In the genomic region with DNA sequence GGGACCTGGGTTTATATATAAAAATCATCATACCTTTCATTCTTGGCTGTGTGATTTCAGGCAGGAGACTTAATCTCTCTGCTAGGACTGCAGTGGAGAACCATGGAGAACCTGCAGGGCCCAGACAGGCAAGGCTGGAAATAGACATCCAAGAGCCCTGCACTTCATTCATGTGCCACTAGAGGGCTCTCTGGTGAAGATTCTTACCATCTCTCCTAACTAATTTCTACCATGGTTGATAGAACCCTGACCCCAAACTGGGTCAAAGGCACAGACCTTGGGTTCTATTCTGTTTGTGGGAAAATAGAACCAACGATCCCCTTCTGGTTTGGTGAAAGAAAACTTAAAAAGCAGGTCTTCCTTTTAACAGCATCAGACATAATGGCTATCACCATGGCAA, we compare ENCODE assay signal across 11 mouse cellular contexts. TPM values are rescaled to one million over a fixed set of nuclear protein-coding genes. Genes with fewer than 3 reads are reported as not detected.
DNase-seq lines count a peak whose midpoint lies in the region; ATAC-seq lines count a peak whose summit lies in the region.
"Had no signal": no experiment of that assay in that cellular context is flagged by ENCODE, and none has a peak within 500 bp of the region (broad histone marks: within the 10 kb centered on the region; RNA-seq: fewer than 3 reads in every experiment).

No protein-coding gene starts in this region.

- no peak overlapping the region for H3K9ac ChIP-seq in forebrain, embryonic 11.5 days (ENCODE audit: low read length)
- H3K9ac ChIP-seq: heart, embryonic 13.5 days had no signal

- H3K36me3 ChIP-seq in forebrain, embryonic 11.5 days (ENCODE audit: control insufficient read depth, insufficient read depth, low read length): no peaks in the 10 kb centered on the region
- H3K36me3 ChIP-seq: heart, embryonic 13.5 days had no signal

- ATAC-seq in forebrain, embryonic 11.5 days (replicated peaks; ENCODE audit: low FRiP score): no peak; the same call in 1 of the 2 replicates

- no peaks in the 10 kb centered on the region for H3K9me3 ChIP-seq in forebrain, embryonic 11.5 days (ENCODE audit: control insufficient read depth, low read length)
- H3K9me3 ChIP-seq: heart, embryonic 13.5 days had no signal

- no peak overlapping the region for H3K27ac ChIP-seq in forebrain, embryonic 11.5 days (ENCODE audit: low read depth, low read length)
- H3K27ac ChIP-seq: heart, embryonic 13.5 days had no signal

- H3K4me1 ChIP-seq in forebrain, embryonic 11.5 days (replicated peaks; ENCODE audit: control insufficient read depth, insufficient read depth, low read length): no peaks in the 10 kb centered on the region; the same call in 1 of the 2 replicates
- H3K4me1 ChIP-seq: heart, embryonic 13.5 days had no signal

- peak; percentile 70 for DNase-seq in adrenal gland, adult 2 months
- no peak for DNase-seq in adrenal gland, postnatal 4 days (ENCODE audit: low spot score in 2 of 2)
- peak; percentile 73 for DNase-seq in 416B (ENCODE audit: low read depth)
- peak; percentile 88 for DNase-seq in brain, adult 2 months (ENCODE audit: low read depth, low spot score)
- DNase-seq in forebrain, embryonic 11.5 days (ENCODE audit: low spot score): peak; percentile 76
- peak; percentile 85 for DNase-seq in kidney, postnatal 10 days
- DNase-seq in lung, postnatal 14 days: peak; percentile 79
- peak; percentile 67 to 81 for DNase-seq in spleen, postnatal 10 days (ENCODE audit: low spot score in 2 of 2)

- no peak overlapping the region for H3K4me3 ChIP-seq in forebrain, embryonic 11.5 days (ENCODE audit: low read depth, low read length)
- H3K4me3 ChIP-seq: heart, embryonic 13.5 days had no signal

- no peaks in the 10 kb centered on the region for H3K27me3 ChIP-seq in forebrain, embryonic 11.5 days (ENCODE audit: control insufficient read depth, insufficient read depth, low read length)
- H3K27me3 ChIP-seq: heart, embryonic 13.5 days had no signal

- H3K4me2 ChIP-seq in forebrain, embryonic 11.5 days (ENCODE audit: low read depth, low read length, severe bottlenecking): no peak overlapping the region
- H3K4me2 ChIP-seq: heart, embryonic 13.5 days had no signal

- 4% methylated on average over 1 of the region's 1 CpGs for WGBS in forebrain, embryonic 11.5 days

RNA-seq across cellular contexts. Expression of a gene that starts 6.9 kb away (rescaled TPM):
- total RNA-seq in adrenal gland, adult 2 months (2021): 100 to 1,000 TPM; 254 to 261 TPM
- polyA plus RNA-seq in adrenal gland, adult 2 months (2012; rRNA removed): 402 and 408 TPM in 2 replicates
- 100 to 1,000 TPM; 330 to 344 TPM for total RNA-seq in adrenal gland, postnatal 4 days (2021)
- polyA plus RNA-seq in forebrain, embryonic 11.5 days (2014; fragmentation: Nextera tagmentation; extraction: Ambion mirVana): 276 and 285 TPM in 2 replicates

RNA-seq across cellular contexts. Expression of a gene that starts 13.6 kb away (rescaled TPM):
- 10 to 100 TPM; 19.7 to 47.9 TPM for total RNA-seq in adrenal gland, adult 2 months (2021)
- polyA plus RNA-seq in adrenal gland, adult 2 months (2012; rRNA removed): 9.9 and 10.9 TPM in 2 replicates
- total RNA-seq in adrenal gland, postnatal 4 days (2021): 10 to 100 TPM; 40.7 to 42.6 TPM
- 12.3 and 13.0 TPM in 2 replicates for polyA plus RNA-seq in forebrain, embryonic 11.5 days (2014; fragmentation: Nextera tagmentation; extraction: Ambion mirVana)

RNA-seq across cellular contexts. Expression of a gene that starts 24.6 kb away (rescaled TPM):
- total RNA-seq in adrenal gland, adult 2 months (2021): 1 to 10 TPM in 1 of 2 experiments, under 1 TPM in 1; 0.98 to 3.8 TPM
- 4.0 and 4.8 TPM in 2 replicates for polyA plus RNA-seq in adrenal gland, adult 2 months (2012; rRNA removed)
- 1 to 10 TPM; 1.7 to 2.0 TPM for total RNA-seq in adrenal gland, postnatal 4 days (2021)
- polyA plus RNA-seq in forebrain, embryonic 11.5 days (2014; fragmentation: Nextera tagmentation; extraction: Ambion mirVana): 0.11 and 0.39 TPM in 2 replicates
- polyA plus RNA-seq: neural tube, embryonic 14.5 days had no signal

RNA-seq across cellular contexts. Expression of a gene that starts 28.6 kb away (rescaled TPM):
- total RNA-seq in adrenal gland, adult 2 months (2021): 1 to 10 TPM; 2.6 to 7.2 TPM
- 0.45 and 0.57 TPM in 2 replicates for polyA plus RNA-seq in adrenal gland, adult 2 months (2012; rRNA removed)
- total RNA-seq in adrenal gland, postnatal 4 days (2021): 1 to 10 TPM; 7.3 to 7.8 TPM
- polyA plus RNA-seq in forebrain, embryonic 11.5 days (2014; fragmentation: Nextera tagmentation; extraction: Ambion mirVana): 20.4 and 22.7 TPM in 2 replicates
- polyA plus RNA-seq: C2C12 had no signal

RNA-seq across cellular contexts. Expression of a gene that starts 39.3 kb away (rescaled TPM):
- total RNA-seq in adrenal gland, adult 2 months (2021): under 1 TPM; 0.43 to 0.69 TPM
- 1.0 and 1.7 TPM in 2 replicates for polyA plus RNA-seq in adrenal gland, adult 2 months (2012; rRNA removed)
- 1 to 10 TPM; 2.4 to 4.0 TPM for total RNA-seq in adrenal gland, postnatal 4 days (2021)
- polyA plus RNA-seq in forebrain, embryonic 11.5 days (2014; fragmentation: Nextera tagmentation; extraction: Ambion mirVana): 7.3 and 7.4 TPM in 2 replicates

Comparison
In these comparisons a context has a peak if more than half of its experiments do, and no peak if none do; other contexts are left out.
1. DNase-seq: peak in adrenal gland, adult 2 months (single experiment), 416B (single experiment), brain, adult 2 months (single experiment), forebrain, embryonic 11.5 days (single experiment), kidney, postnatal 10 days (single experiment), lung, postnatal 14 days (single experiment) and spleen, postnatal 10 days (2 of 2); none in adrenal gland, postnatal 4 days (0 of 2).